In the genomic region with DNA sequence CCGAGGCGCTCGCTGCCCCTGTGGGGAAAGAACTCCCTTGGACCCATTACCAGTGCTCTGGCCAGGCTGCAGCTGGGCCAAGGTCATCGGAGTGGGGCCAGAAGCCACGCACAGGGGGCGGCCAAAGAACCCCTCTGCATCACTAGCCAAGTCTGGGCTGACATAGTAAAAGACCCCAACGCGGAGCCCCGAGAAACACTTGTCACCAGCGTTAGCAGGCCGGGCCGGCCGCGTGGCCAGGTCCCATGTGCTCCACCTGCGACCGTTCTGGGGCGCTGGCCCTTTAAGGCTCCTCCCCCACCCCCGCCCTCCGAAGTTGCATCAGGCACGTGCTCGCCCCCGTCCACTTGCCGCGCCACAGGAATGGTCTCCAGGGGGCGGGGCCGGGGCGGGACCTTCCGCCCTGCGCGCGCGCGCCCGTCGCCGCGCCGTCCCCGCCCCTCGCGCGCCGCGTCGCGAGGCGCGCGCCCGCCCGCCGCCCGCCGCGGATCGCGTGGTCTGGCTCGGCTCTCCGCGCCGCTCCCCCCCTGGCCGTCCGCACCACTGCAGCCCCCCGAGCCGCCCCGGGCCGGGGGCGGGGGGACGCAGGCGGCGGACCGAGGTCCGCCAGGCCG, we compare ENCODE assay signal across 8 mouse cellular contexts. TPM values are rescaled to one million over a fixed set of nuclear protein-coding genes. Genes with fewer than 3 reads are reported as not detected.
A peak's percentile ranks its signal among the peaks of the same experiment; 100 is the strongest.
DNase-seq lines count a peak whose midpoint lies in the region; ATAC-seq lines count a peak whose summit lies in the region.

No protein-coding gene starts in this region.

- H3K4me1 ChIP-seq in intestine, embryonic 16.5 days (ENCODE audit: control insufficient read depth, insufficient read depth, low read length), result peaks cover 26% of the 10 kb centered on the region
- H3K4me1 ChIP-seq in midbrain, embryonic 10.5 days, result peaks cover 29% of the 10 kb centered on the region

- peak; percentile 92 for ATAC-seq in intestine, embryonic 16.5 days

- WGBS in intestine, embryonic 16.5 days, result under 1% methylated on average over 54 of the region's 74 CpGs
- 8% methylated on average over 63 of the region's 74 CpGs for WGBS in midbrain, embryonic 10.5 days

- no peaks in the 10 kb centered on the region for H3K9me3 ChIP-seq in intestine, embryonic 16.5 days (ENCODE audit: control insufficient read depth, low read length)
- no peaks in the 10 kb centered on the region for H3K9me3 ChIP-seq in midbrain, embryonic 10.5 days (replicated peaks)

- peak overlapping the region; percentile 92 for H3K27ac ChIP-seq in intestine, embryonic 16.5 days (ENCODE audit: low read length)
- H3K27ac ChIP-seq in midbrain, embryonic 10.5 days (replicated peaks), result peak overlapping the region; percentile 95

- H3K4me3 ChIP-seq in intestine, embryonic 16.5 days (ENCODE audit: low read length), result peak overlapping the region; percentile 97
- peak overlapping the region; percentile 96 for H3K4me3 ChIP-seq in midbrain, embryonic 10.5 days

- H3K9ac ChIP-seq in intestine, embryonic 16.5 days (ENCODE audit: low read depth, low read length), result peak overlapping the region; percentile 96

- intact Hi-C loops in left cerebral cortex, postnatal 36 days (cut with DNase I), result loop anchor here (2.0 to 5.0 kb wide), 2 partner anchors 46 to 94 kb away; a partner anchor contains a TSS

- peak overlapping the region; percentile 93 for H3K4me2 ChIP-seq in intestine, embryonic 16.5 days (ENCODE audit: low read depth, low read length)

- H3K36me3 ChIP-seq in intestine, embryonic 16.5 days (ENCODE audit: control insufficient read depth, insufficient read depth, low read length), result no peaks in the 10 kb centered on the region
- no peaks in the 10 kb centered on the region for H3K36me3 ChIP-seq in midbrain, embryonic 10.5 days

- H3K27me3 ChIP-seq in intestine, embryonic 16.5 days (replicated peaks; ENCODE audit: control insufficient read depth, insufficient read depth, low read length), result no peaks in the 10 kb centered on the region
- H3K27me3 ChIP-seq in midbrain, embryonic 10.5 days (ENCODE audit: low read depth, poor library complexity, severe bottlenecking), result no peaks in the 10 kb centered on the region

- peak; percentile 78 for DNase-seq in adrenal gland, adult 8-10 months
- peak; percentile 90 for DNase-seq in embryo, embryonic 11.5 days (ENCODE audit: low read depth, low spot score)
- DNase-seq in gastrocnemius, postnatal 4 days (ENCODE audit: low spot score in 2 of 2), result peak; percentile 76 to 85
- DNase-seq in left cerebral cortex, postnatal 36 days (ENCODE audit: low spot score in 2 of 2), result peak; percentile 80 to 84
- DNase-seq in midbrain, embryonic 10.5 days (ENCODE audit: low spot score), result peak; percentile 92
- DNase-seq in right cerebral cortex, postnatal 36 days (ENCODE audit: low spot score in 2 of 2), result peak; percentile 74 to 77
- peak; percentile 80 for DNase-seq in urinary bladder, postnatal 4 days (ENCODE audit: low spot score in 2 of 2)

RNA-seq across cellular contexts. Expression of a gene that starts 0.3 kb away (rescaled TPM):
- 100 to 1,000 TPM in 3 of 4 experiments, 10 to 100 TPM in 1; 95.7 to 109 (median 104) TPM for total RNA-seq in adrenal gland, adult 8-10 months (2022)
- 10 to 100 TPM; 92.7 to 95.0 TPM for total RNA-seq in gastrocnemius, postnatal 4 days (2021)
- 16.5 and 16.7 TPM in 2 replicates for polyA plus RNA-seq in intestine, embryonic 16.5 days (2015; fragmentation: Nextera tagmentation; extraction: Ambion mirVana)
- 10 to 100 TPM; 84.8 to 92.3 TPM for total RNA-seq in left cerebral cortex, postnatal 36 days (2021)
- polyA plus RNA-seq in midbrain, embryonic 10.5 days (2016; fragmentation: Nextera tagmentation; extraction: Ambion mirVana), result 13.0 and 15.3 TPM in 2 replicates

Comparison
In these comparisons a context has a peak if more than half of its experiments do, and no peak if none do; other contexts are left out.
1. Peak in every context shown above with its lines: DNase-seq, ATAC-seq, H3K4me3 ChIP-seq and H3K27ac ChIP-seq.